Mouse (Mus musculus): ENCODE data around the gene Crisp3.
"Not testable (repeated sequence)": the region's sequence is repeated elsewhere in the genome, so short reads cannot be mapped to it uniquely, and the experiment has no call there.

The Crisp3 gene

GRCm38 (mm10) chr17:40242135-40242534, at the start of gene Crisp3:
TSS of gene Crisp3 (minus strand) at chr17:40242288.
- DNase-seq (ENCODE audit: low read depth, low spot score): no peak

DNA sequence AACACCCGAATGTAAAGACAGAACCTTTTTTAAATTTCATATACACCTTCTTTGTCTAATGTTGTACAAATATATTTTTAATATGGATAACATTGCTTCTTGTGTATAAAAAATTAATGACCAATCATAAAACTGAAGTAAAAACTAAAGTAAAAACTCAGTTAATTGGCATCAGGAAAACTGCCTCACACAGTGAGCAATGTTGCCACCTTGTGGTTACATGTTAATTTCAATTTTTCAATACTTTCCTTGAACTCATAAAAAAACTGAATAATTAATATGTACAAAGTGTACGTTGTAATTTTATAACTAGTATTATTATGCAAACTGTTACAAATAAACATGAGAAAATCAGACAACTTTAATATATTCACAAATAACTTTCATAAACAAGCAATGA, 43.3 kb upstream of the Crisp3 start:
- DNase-seq (ENCODE audit: low read depth, low spot score): no peak

GRCm38 (mm10) chr17:40275519-40275918, 33.4 kb upstream of the Crisp3 start:
- no peak for DNase-seq (ENCODE audit: low read depth, low spot score)

DNA sequence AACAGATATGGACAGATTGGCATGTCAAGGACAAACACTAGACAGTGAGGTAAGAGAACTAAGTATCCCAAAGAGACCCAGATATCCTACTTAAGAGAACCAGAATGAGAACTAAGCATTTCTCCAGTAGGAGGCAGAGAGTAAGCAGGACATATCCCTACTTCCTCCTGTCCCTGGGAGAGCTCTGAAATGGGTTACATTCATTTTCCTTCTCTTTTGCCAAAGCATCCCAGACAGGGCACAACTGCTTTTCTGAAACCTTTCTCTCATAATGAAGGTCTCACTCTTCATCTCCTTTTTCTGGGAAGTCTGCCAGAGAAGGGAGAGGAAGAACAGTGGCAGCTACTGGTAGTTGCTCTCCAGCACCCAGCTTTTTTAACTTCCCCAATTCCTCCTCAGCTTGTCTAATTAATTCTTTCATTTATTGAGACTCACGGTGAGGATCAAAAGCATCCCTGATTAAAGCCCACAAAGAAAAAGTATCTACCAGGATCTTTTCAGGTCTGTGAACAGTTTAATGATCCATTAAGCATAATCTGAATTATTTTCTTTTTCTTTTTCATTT, 32.9 kb upstream of the Crisp3 start:
- DNase-seq (ENCODE audit: low read depth, low spot score): no peak

DNA sequence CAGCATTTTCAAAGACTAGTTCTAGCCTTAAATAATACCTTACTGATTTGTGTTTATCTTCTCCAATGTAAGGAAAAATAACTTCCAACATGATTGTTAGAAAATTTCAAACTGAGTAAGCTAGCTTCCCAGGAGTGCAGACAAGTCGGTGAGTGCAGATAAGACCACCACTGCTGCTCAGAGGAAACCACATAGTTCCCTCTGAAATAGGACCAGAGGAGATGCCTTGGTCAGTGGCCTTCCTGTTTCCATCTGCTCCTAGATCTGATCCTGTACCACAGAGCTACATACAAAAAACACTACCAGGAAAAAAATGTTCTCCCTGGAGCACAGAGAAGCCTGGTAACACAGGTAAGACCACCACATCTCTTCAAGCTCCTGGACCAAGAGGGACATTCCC, 10.4 kb upstream of the Crisp3 start:
- DNase-seq (ENCODE audit: low read depth, low spot score): no peak

GRCm38 (mm10) chr17:40208540-40208939, 33.5 kb downstream of the Crisp3 start, which contains the start of gene Pgk2:
TSS of gene Pgk2 (minus strand) at chr17:40208640.
- DNase-seq (ENCODE audit: low read depth, low spot score): no peak

GRCm38 (mm10) chr17:40201803-40202202, 40.3 kb downstream of the Crisp3 start:
- DNase-seq (ENCODE audit: low read depth, low spot score): not testable (repeated sequence)

GRCm38 (mm10) chr17:40190192-40190591, 51.9 kb downstream of the Crisp3 start:
- not testable (repeated sequence) for DNase-seq (ENCODE audit: low read depth, low spot score)
